Mouse (Mus musculus): Measurements from ENCODE around the gene Fam208a. TPM values are rescaled to one million over a fixed set of nuclear protein-coding genes. Genes with fewer than 3 reads are reported as not detected.

Gene Fam208a
- polyA plus RNA-seq, 2 experiments = 11.1 to 33.1 TPM

- no peak for DNase-seq (ENCODE audit: low spot score)
- Histone ChIP-seq H3K27ac (replicated peaks; ENCODE audit: low read depth, low read length) (no peak overlapping the region), H3K9ac (ENCODE audit: low read depth, low read length, severe bottlenecking) (no peak overlapping the region), H3K36me3 (ENCODE audit: control insufficient read depth, insufficient read depth, low read length) (peaks cover 49% of the 10 kb centered on the region), H3K9me3 (ENCODE audit: control insufficient read depth, low read length) (no peaks in the 10 kb centered on the region), H3K27me3 (ENCODE audit: control insufficient read depth, insufficient read depth, low read length) (no peaks in the 10 kb centered on the region), H3K4me1 (ENCODE audit: control insufficient read depth, insufficient read depth, low read length) (no peaks in the 10 kb centered on the region), H3K4me3 (replicated peaks; ENCODE audit: low read length) (no peak overlapping the region), H3K4me2 (replicated peaks; ENCODE audit: low read depth, low read length, severe bottlenecking) (no peak overlapping the region)
- no peak for ATAC-seq (ENCODE audit: low FRiP score, low read depth)
- TF ChIP-seq POLR2A (IDR thresholded peaks at IDR 0.05; ENCODE audit: borderline replicate concordance, extremely low read depth, insufficient read depth, insufficient read length) = no peak
- WGBS = 73% methylated on average over 7 of the region's 7 CpGs
Observed at GRCm38 (mm10) chr14:27396424-27396823, 32.2 kb upstream of the Fam208a start.

GRCm38 (mm10) chr14:27397526-27397925 lies 31.1 kb upstream of the Fam208a start:
- Histone ChIP-seq H3K4me1 (ENCODE audit: control insufficient read depth, insufficient read depth, low read length) (no peaks in the 10 kb centered on the region), H3K27ac (replicated peaks; ENCODE audit: low read depth, low read length) (no peak overlapping the region), H3K27me3 (ENCODE audit: control insufficient read depth, insufficient read depth, low read length) (no peaks in the 10 kb centered on the region), H3K9me3 (ENCODE audit: control insufficient read depth, low read length) (no peaks in the 10 kb centered on the region), H3K4me2 (replicated peaks; ENCODE audit: low read depth, low read length, severe bottlenecking) (no peak overlapping the region), H3K9ac (ENCODE audit: low read depth, low read length, severe bottlenecking) (no peak overlapping the region), H3K4me3 (replicated peaks; ENCODE audit: low read length) (no peak overlapping the region), H3K36me3 (ENCODE audit: control insufficient read depth, insufficient read depth, low read length) (peaks cover 59% of the 10 kb centered on the region)
- 87% methylated on average over 6 of the region's 6 CpGs for WGBS
- TF ChIP-seq POLR2A (IDR thresholded peaks at IDR 0.05; ENCODE audit: borderline replicate concordance, extremely low read depth, insufficient read depth, insufficient read length) = no peak
- ATAC-seq (ENCODE audit: low FRiP score, low read depth) (no peak), DNase-seq (ENCODE audit: low spot score) (no peak)

GRCm38 (mm10) chr14:27400495-27400894 lies 28.1 kb upstream of the Fam208a start:
- WGBS = 89% methylated on average over 6 of the region's 6 CpGs
- H3K27ac ChIP-seq (replicated peaks; ENCODE audit: low read depth, low read length) = no peak overlapping the region
- H3K27me3 ChIP-seq (ENCODE audit: control insufficient read depth, insufficient read depth, low read length) = no peaks in the 10 kb centered on the region
- H3K9ac ChIP-seq (ENCODE audit: low read depth, low read length, severe bottlenecking) = no peak overlapping the region
- TF ChIP-seq POLR2A (IDR thresholded peaks at IDR 0.05; ENCODE audit: borderline replicate concordance, extremely low read depth, insufficient read depth, insufficient read length) = no peak
- no peak for ATAC-seq (ENCODE audit: low FRiP score, low read depth)
- H3K4me1 ChIP-seq (ENCODE audit: control insufficient read depth, insufficient read depth, low read length) = no peaks in the 10 kb centered on the region
- no peak overlapping the region for H3K4me2 ChIP-seq (replicated peaks; ENCODE audit: low read depth, low read length, severe bottlenecking)
- peaks cover 59% of the 10 kb centered on the region for H3K36me3 ChIP-seq (ENCODE audit: control insufficient read depth, insufficient read depth, low read length)
- no peak for DNase-seq (ENCODE audit: low spot score)
- H3K4me3 ChIP-seq (replicated peaks; ENCODE audit: low read length) = no peak overlapping the region
- H3K9me3 ChIP-seq (ENCODE audit: control insufficient read depth, low read length) = no peaks in the 10 kb centered on the region

DNA sequence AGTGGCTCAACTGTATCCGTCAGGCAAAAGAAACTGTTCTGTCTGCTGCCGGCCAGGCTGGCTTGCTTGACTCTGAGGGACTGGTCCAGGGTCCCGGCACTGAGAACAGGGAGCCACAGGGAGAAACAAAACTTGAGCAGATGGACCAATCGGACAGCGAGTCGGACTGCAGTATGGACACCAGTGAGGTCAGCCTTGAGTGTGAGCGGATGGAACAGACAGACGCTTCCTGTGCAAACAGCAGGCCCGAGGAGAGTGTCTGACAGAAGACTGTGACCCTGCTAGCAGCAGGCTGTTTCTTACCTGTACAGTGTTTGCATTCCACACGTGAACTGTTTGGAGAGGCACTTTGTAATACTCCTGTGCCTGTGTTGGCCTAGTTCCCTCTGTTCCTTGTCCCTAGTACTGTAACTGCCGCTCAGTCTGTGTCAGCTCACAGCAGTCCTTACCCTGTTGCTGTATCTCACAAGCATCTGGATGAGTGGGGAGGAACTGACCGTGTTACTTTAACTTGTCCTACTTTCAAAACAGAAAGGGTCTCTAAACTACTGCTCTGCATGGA lies 26.8 kb upstream of the Fam208a start:
- Histone ChIP-seq H3K9me3 (ENCODE audit: control insufficient read depth, low read length) (peaks cover 4% of the 10 kb centered on the region; the same call in 1 of the 2 replicates), H3K4me2 (replicated peaks; ENCODE audit: low read depth, low read length, severe bottlenecking) (no peak overlapping the region), H3K36me3 (ENCODE audit: control insufficient read depth, insufficient read depth, low read length) (peaks cover 54% of the 10 kb centered on the region), H3K27ac (replicated peaks; ENCODE audit: low read depth, low read length) (no peak overlapping the region), H3K4me1 (ENCODE audit: control insufficient read depth, insufficient read depth, low read length) (no peaks in the 10 kb centered on the region), H3K27me3 (ENCODE audit: control insufficient read depth, insufficient read depth, low read length) (no peaks in the 10 kb centered on the region), H3K9ac (ENCODE audit: low read depth, low read length, severe bottlenecking) (no peak overlapping the region; the same call in 1 of the 2 replicates), H3K4me3 (replicated peaks; ENCODE audit: low read length) (no peak overlapping the region)
- 88% methylated on average over 12 of the region's 12 CpGs for WGBS
- no peak for DNase-seq (ENCODE audit: low spot score)
- ATAC-seq (ENCODE audit: low FRiP score, low read depth) = no peak
- TF ChIP-seq POLR2A (IDR thresholded peaks at IDR 0.05; ENCODE audit: borderline replicate concordance, extremely low read depth, insufficient read depth, insufficient read length) = no peak

DNA sequence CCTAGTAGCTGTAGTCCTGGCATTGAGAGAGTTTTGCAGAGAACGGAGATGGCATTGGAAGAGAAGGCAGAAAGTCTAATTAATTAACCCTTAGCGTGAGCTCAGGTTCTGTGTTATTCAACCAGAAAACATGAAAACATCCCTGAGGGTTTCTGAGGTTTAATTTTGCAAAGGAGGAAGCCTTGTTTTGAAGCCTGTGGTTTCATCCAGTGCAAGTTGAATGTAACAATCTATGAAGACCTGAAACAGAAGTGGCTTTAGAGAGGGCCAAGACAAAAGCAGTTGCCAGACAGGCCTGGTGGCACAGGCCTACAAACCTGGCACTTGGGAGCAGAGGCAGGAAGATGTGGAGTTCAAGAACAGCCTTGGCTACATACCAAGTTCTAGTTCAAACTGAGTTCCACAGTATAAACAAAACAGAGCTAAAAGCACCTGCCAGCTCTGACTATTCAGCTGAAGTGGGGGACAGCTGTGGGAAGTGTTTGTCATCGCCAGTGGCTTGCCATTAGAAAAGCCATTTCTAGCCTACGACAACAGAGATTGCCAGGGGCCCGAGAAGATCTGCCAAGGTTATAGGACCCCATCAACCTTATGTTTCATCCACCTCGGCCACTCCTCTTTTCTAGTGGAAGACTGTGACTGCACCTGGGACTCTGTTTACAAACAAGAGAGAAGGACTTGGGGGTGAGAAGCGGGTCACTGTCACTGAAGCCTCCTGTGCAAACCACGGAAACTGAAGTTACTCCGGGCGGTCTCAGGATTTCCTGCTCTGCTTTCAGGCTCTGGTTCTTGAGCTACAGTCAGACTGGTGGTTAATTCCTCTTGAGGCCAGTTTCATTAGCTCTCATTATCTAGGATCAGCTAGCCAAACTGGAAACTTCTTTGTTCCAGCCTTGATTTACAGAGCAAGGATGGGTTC lies 26.0 kb upstream of the Fam208a start:
- no peak overlapping the region for H3K4me2 ChIP-seq (replicated peaks; ENCODE audit: low read depth, low read length, severe bottlenecking)
- ATAC-seq (ENCODE audit: low FRiP score, low read depth) (no peak), DNase-seq (ENCODE audit: low spot score) (peak; percentile 16)
- H3K9me3 ChIP-seq (ENCODE audit: control insufficient read depth, low read length) = peaks cover 4% of the 10 kb centered on the region; the same call in 1 of the 2 replicates
- peaks cover 52% of the 10 kb centered on the region for H3K36me3 ChIP-seq (ENCODE audit: control insufficient read depth, insufficient read depth, low read length)
- no peak for TF ChIP-seq POLR2A (IDR thresholded peaks at IDR 0.05; ENCODE audit: borderline replicate concordance, extremely low read depth, insufficient read depth, insufficient read length)
- no peaks in the 10 kb centered on the region for H3K4me1 ChIP-seq (ENCODE audit: control insufficient read depth, insufficient read depth, low read length)
- WGBS = 73% methylated on average over 10 of the region's 10 CpGs
- H3K27ac ChIP-seq (replicated peaks; ENCODE audit: low read depth, low read length) = no peak overlapping the region
- no peaks in the 10 kb centered on the region for H3K27me3 ChIP-seq (ENCODE audit: control insufficient read depth, insufficient read depth, low read length)
- no peak overlapping the region; the same call in 1 of the 2 replicates for H3K9ac ChIP-seq (ENCODE audit: low read depth, low read length, severe bottlenecking)
- H3K4me3 ChIP-seq (replicated peaks; ENCODE audit: low read length) = no peak overlapping the region
